Mouse (Mus musculus) NIH3T3 (cell line): ENCODE measurements around the gene Pdhx.

Experiments
- DNase-seq: peaks from one replicate; pipeline ENCODE4 v3.0.0-alpha.2; 2012; ENCODE audit warnings: low read depth

The Pdhx gene

GRCm38 (mm10) chr2:103073219-103073982 lies at the start of gene Pdhx, which contains the start of gene Apip:
Gene Pdhx, minus strand, starts transcription at chr2:103073513.
Gene Apip, plus strand, starts transcription at chr2:103073675.
- peak; percentile 100 for DNase-seq

- DNase-seq: peak; percentile 11
Observed at GRCm38 (mm10) chr2:103119197-103119854, 46.0 kb upstream of the Pdhx start.

- DNase-seq: no peak
Observed at GRCm38 (mm10) chr2:103118324-103119196, 45.2 kb upstream of the Pdhx start.

- DNase-seq: peak; percentile 66
Observed at GRCm38 (mm10) chr2:103117212-103117611, 43.9 kb upstream of the Pdhx start.

GRCm38 (mm10) chr2:103111669-103112068 lies 38.4 kb upstream of the Pdhx start:
- DNase-seq: no peak

- no peak for DNase-seq
Observed at GRCm38 (mm10) chr2:103106172-103106571, 32.9 kb upstream of the Pdhx start.

GRCm38 (mm10) chr2:103102595-103102994 lies 29.3 kb upstream of the Pdhx start:
- no peak for DNase-seq

GRCm38 (mm10) chr2:103089521-103089920 lies 16.2 kb upstream of the Pdhx start:
- no peak for DNase-seq

GRCm38 (mm10) chr2:103088099-103088498 lies 14.8 kb upstream of the Pdhx start:
- DNase-seq: peak; percentile 5

GRCm38 (mm10) chr2:103086432-103086831 lies 13.1 kb upstream of the Pdhx start:
- peak; percentile 80 for DNase-seq

- DNase-seq: no peak
Observed at GRCm38 (mm10) chr2:103085633-103086032, 12.3 kb upstream of the Pdhx start.

- peak; percentile 66 for DNase-seq
Observed at GRCm38 (mm10) chr2:103084451-103084850, 11.1 kb upstream of the Pdhx start.

- no peak for DNase-seq
Observed at GRCm38 (mm10) chr2:103082853-103083252, 9.5 kb upstream of the Pdhx start.

- no peak for DNase-seq
Observed at GRCm38 (mm10) chr2:103081706-103082105, 8.4 kb upstream of the Pdhx start.

- DNase-seq: no peak
Observed at GRCm38 (mm10) chr2:103081117-103081516, 7.8 kb upstream of the Pdhx start.

GRCm38 (mm10) chr2:103070586-103070985 lies 2.7 kb downstream of the Pdhx start:
- DNase-seq: no peak

- DNase-seq: no peak
Observed at GRCm38 (mm10) chr2:103069752-103070405, 3.4 kb downstream of the Pdhx start.

GRCm38 (mm10) chr2:103068602-103069001 lies 4.7 kb downstream of the Pdhx start:
- DNase-seq: no peak

GRCm38 (mm10) chr2:103067552-103068207 lies 5.6 kb downstream of the Pdhx start:
- DNase-seq: no peak

GRCm38 (mm10) chr2:103066683-103067551 lies 6.4 kb downstream of the Pdhx start:
- no peak for DNase-seq
